Mouse (Mus musculus) neural tube, embryonic 15.5 days (tissue): ENCODE measurements around the gene Cpt1a. TPM values are rescaled to one million over a fixed set of nuclear protein-coding genes. Genes with fewer than 3 reads are reported as not detected.

Source experiments
- ATAC-seq: fragments of 200-750 bp; cut with Nextera tagmentation; 2 replicates; pipeline ENCODE4 v1.8.0; 2017; ENCODE audit warnings: mild to moderate bottlenecking, moderate TSS enrichment, moderate library complexity; ENCODE audit not compliant: low FRiP score
- H3K27ac ChIP-seq: fragments of 300-500 bp; sonication (generic); replicated peaks from 2 replicates; pipeline ENCODE4 v1.5.1; 2015; ENCODE audit warnings: mild to moderate bottlenecking, inconsistent platforms
- H3K27me3 ChIP-seq: fragments of 300-500 bp; sonication (generic); replicated peaks from 2 replicates; pipeline ENCODE4 v1.6.1; 2015; ENCODE audit warnings: inconsistent platforms
- H3K36me3 ChIP-seq: fragments of 300-500 bp; sonication (generic); 2 replicates; pipeline ENCODE4 v1.6.1; 2015; ENCODE audit warnings: inconsistent platforms
- H3K4me1 ChIP-seq: fragments of 300-500 bp; sonication (generic); 2 replicates; pipeline ENCODE4 v1.6.1; 2015; ENCODE audit warnings: inconsistent platforms
- H3K4me2 ChIP-seq: fragments of 300-500 bp; sonication (generic); 2 replicates; pipeline ENCODE4 v1.6.1; 2015; ENCODE audit warnings: inconsistent platforms, mild to moderate bottlenecking, moderate library complexity
- H3K4me3 ChIP-seq: fragments of 300-500 bp; sonication (generic); replicated peaks from 2 replicates; pipeline ENCODE4 v1.5.1; 2015; ENCODE audit warnings: mild to moderate bottlenecking, inconsistent platforms
- H3K9ac ChIP-seq: fragments of 300-500 bp; sonication (generic); replicated peaks from 2 replicates; pipeline ENCODE4 v1.6.1; 2015; ENCODE audit warnings: mild to moderate bottlenecking, inconsistent platforms
- H3K9me3 ChIP-seq: fragments of 300-500 bp; sonication (generic); replicated peaks from 2 replicates; pipeline ENCODE4 v1.6.1; 2016; ENCODE audit warnings: inconsistent platforms
- WGBS: fragments of 180-500 bp; shearing (Covaris S2); methylation state at CpG from one replicate; pipeline ENCODE4 v1.1.7; 2015; ENCODE audit warnings: mixed read lengths; 5-methylcytosine and 5-hydroxymethylcytosine counted together
- polyA plus RNA-seq: library from polyadenylated mRNA; unstranded; fragments of >200 nt; fragmentation: Nextera tagmentation; extraction: Ambion mirVana; gene quantifications from 2 replicates; pipeline ENCODE4 v1.2.1, GENCODE M21; 2015

The Cpt1a gene
- polyA plus RNA-seq, 1 experiment from 2014 or later, result 14.7 TPM

- ATAC-seq, result no peak
- Histone ChIP-seq H3K9ac (no peak overlapping the region), H3K27ac (no peak overlapping the region), H3K4me2 (no peak overlapping the region), H3K9me3 (no peaks in the 10 kb centered on the region), H3K36me3 (no peaks in the 10 kb centered on the region), H3K27me3 (no peaks in the 10 kb centered on the region), H3K4me1 (no peaks in the 10 kb centered on the region), H3K4me3 (no peak overlapping the region)
- 28% methylated on average over 4 of the region's 4 CpGs for WGBS
Measured at GRCm38 (mm10) chr19:3376966-3377715, 55.0 kb downstream of the Cpt1a start.

DNA sequence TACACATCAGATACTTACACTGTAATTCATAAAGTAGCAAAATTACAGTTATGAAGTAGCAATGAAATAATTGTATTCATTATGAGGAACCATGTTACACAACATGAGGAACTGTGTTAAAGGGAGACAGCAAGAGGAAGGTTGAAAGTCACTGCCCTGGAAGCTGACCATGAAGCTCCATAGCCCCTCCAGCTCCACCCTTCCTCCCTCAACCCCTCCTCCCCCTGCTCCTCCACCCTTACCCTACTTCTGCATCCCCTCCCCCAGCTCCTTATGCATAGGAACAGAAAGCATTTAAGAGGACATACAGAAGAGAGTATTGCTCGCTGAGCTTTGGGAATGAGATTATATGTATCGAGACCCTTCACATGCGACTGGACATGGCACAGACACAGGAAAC lies 56.5 kb downstream of the Cpt1a start:
- ATAC-seq, result no peak
- no peaks in the 10 kb centered on the region for H3K27me3 ChIP-seq
- no peak overlapping the region for H3K27ac ChIP-seq
- no peaks in the 10 kb centered on the region for H3K36me3 ChIP-seq
- no peaks in the 10 kb centered on the region for H3K9me3 ChIP-seq
- no peaks in the 10 kb centered on the region for H3K4me1 ChIP-seq
- no peak overlapping the region for H3K9ac ChIP-seq
- WGBS, result 96% methylated on average over 3 of the region's 3 CpGs
- no peak overlapping the region for H3K4me3 ChIP-seq
- no peak overlapping the region for H3K4me2 ChIP-seq

GRCm38 (mm10) chr19:3388061-3388460 lies 65.9 kb downstream of the Cpt1a start:
- Histone ChIP-seq H3K9ac (no peak overlapping the region), H3K27me3 (no peaks in the 10 kb centered on the region; the same call in 1 of the 2 replicates), H3K27ac (no peak overlapping the region), H3K4me1 (peaks cover 10% of the 10 kb centered on the region), H3K36me3 (no peaks in the 10 kb centered on the region), H3K4me2 (no peak overlapping the region), H3K4me3 (no peak overlapping the region), H3K9me3 (no peaks in the 10 kb centered on the region)
- WGBS, result 71% methylated on average over 6 of the region's 6 CpGs
- ATAC-seq, result no peak

GRCm38 (mm10) chr19:3388629-3389057 lies 66.5 kb downstream of the Cpt1a start, which contains the start of gene Tesmin:
TSS of gene Tesmin (plus strand) at chr19:3388857.
- H3K4me3 ChIP-seq, result peak within 1 kb of the TSS; percentile 56
- ATAC-seq, result peak; percentile 94
- 3% methylated on average over 33 of the region's 33 CpGs for WGBS
- peak within 1 kb of the TSS; percentile 94 for H3K4me2 ChIP-seq
- no peaks in the 10 kb centered on the region for H3K36me3 ChIP-seq
- no peaks in the 10 kb centered on the region; the same call in 1 of the 2 replicates for H3K27me3 ChIP-seq
- H3K4me1 ChIP-seq, result peaks cover 10% of the 10 kb centered on the region
- H3K9me3 ChIP-seq, result no peaks in the 10 kb centered on the region
- peak within 1 kb of the TSS; percentile 71 for H3K27ac ChIP-seq
- H3K9ac ChIP-seq, result peak within 1 kb of the TSS; percentile 55

- Histone ChIP-seq H3K27ac (peak overlapping the region; percentile 71), H3K9me3 (no peaks in the 10 kb centered on the region), H3K4me2 (peak overlapping the region; percentile 94), H3K36me3 (no peaks in the 10 kb centered on the region), H3K9ac (peak overlapping the region; percentile 55), H3K4me1 (peaks cover 10% of the 10 kb centered on the region), H3K4me3 (peak overlapping the region; percentile 56), H3K27me3 (no peaks in the 10 kb centered on the region; the same call in 1 of the 2 replicates)
- WGBS, result under 1% methylated on average over 40 of the region's 43 CpGs
- ATAC-seq, result peak; percentile 94
Measured at GRCm38 (mm10) chr19:3389089-3389488, 67.0 kb downstream of the Cpt1a start.

- no peak for ATAC-seq
- WGBS, result 85% methylated on average over 1 of the region's 1 CpGs
- no peak overlapping the region for H3K27ac ChIP-seq
Measured at GRCm38 (mm10) chr19:3392384-3392783, 70.2 kb downstream of the Cpt1a start.

DNA sequence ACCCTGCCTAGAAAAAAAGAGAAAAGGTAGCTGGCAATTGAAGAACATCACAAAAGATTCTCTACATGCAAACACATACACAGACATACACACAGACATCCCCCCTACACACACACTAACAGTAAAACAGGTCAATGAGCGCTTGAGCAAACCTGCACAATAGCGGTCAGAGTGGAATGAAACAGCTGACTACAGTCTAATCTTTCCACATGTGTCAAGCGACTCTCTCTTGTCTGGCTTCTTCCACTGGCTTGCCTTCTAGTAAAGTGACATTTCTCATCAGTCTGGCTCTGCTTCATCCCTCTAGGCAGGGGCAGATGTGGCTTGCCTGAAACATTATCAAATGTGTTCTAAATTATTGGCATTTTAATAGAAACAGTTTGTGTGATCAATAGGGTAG lies 72.1 kb downstream of the Cpt1a start:
- Histone ChIP-seq H3K27me3 (no peaks in the 10 kb centered on the region; the same call in 1 of the 2 replicates), H3K9me3 (no peaks in the 10 kb centered on the region), H3K4me3 (no peak overlapping the region), H3K4me2 (no peak overlapping the region), H3K27ac (no peak overlapping the region), H3K9ac (no peak overlapping the region), H3K36me3 (no peaks in the 10 kb centered on the region), H3K4me1 (peaks cover 2% of the 10 kb centered on the region; the same call in 1 of the 2 replicates)
- 88% methylated on average over 3 of the region's 3 CpGs for WGBS
- ATAC-seq, result no peak

More at GRCm38 (mm10) chr19:3392384-3392783, 70.2 kb downstream of the Cpt1a start:
- H3K9ac ChIP-seq, result no peak overlapping the region
- no peak overlapping the region for H3K4me3 ChIP-seq
- H3K36me3 ChIP-seq, result no peaks in the 10 kb centered on the region
- H3K9me3 ChIP-seq, result no peaks in the 10 kb centered on the region
- no peaks in the 10 kb centered on the region; the same call in 1 of the 2 replicates for H3K27me3 ChIP-seq
- H3K4me1 ChIP-seq, result peaks cover 10% of the 10 kb centered on the region
- no peak overlapping the region for H3K4me2 ChIP-seq

- Histone ChIP-seq H3K9ac (no peak overlapping the region), H3K4me2 (no peak overlapping the region), H3K36me3 (no peaks in the 10 kb centered on the region), H3K27me3 (no peaks in the 10 kb centered on the region), H3K9me3 (no peaks in the 10 kb centered on the region), H3K4me1 (peaks cover 13% of the 10 kb centered on the region), H3K4me3 (no peak overlapping the region), H3K27ac (no peak overlapping the region)
- ATAC-seq, result no peak
- 91% methylated on average over 4 of the region's 4 CpGs for WGBS
Measured at GRCm38 (mm10) chr19:3400057-3400456, 77.9 kb downstream of the Cpt1a start.

DNA sequence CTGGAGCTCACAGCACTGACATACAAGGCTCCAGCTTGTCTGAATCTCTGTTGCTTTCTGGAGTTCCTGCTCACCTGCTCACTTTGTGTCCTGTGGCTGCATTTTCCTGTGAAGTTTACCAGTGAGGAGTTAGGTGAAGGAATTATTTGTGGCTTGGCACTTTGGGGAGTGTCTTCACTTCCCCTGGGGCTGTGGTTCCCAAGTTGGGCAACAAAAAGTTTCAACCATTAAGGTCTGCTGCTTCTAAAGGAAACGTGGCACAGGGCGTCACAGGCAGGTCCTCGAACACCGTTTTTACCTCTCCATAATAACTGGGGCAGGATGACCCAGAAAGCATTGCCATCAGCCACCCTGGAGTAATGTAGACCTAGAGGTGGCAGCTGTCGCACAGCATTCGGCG lies 79.4 kb downstream of the Cpt1a start:
- H3K4me2 ChIP-seq, result no peak overlapping the region

GRCm38 (mm10) chr19:3401943-3402342 lies 79.8 kb downstream of the Cpt1a start:
- Histone ChIP-seq H3K27ac (no peak overlapping the region), H3K27me3 (no peaks in the 10 kb centered on the region), H3K4me3 (no peak overlapping the region), H3K9ac (no peak overlapping the region), H3K9me3 (no peaks in the 10 kb centered on the region), H3K4me2 (no peak overlapping the region), H3K4me1 (peaks cover 13% of the 10 kb centered on the region), H3K36me3 (no peaks in the 10 kb centered on the region)
- ATAC-seq, result peak; percentile 17; the same call in 1 of the 2 replicates
- 48% methylated on average over 7 of the region's 7 CpGs for WGBS

More for the DNA sequence above, 79.4 kb downstream of the Cpt1a start:
- WGBS, result 81% methylated on average over 7 of the region's 7 CpGs
- no peak for ATAC-seq
- Histone ChIP-seq H3K9ac (no peak overlapping the region), H3K4me3 (no peak overlapping the region), H3K4me1 (peaks cover 13% of the 10 kb centered on the region), H3K36me3 (no peaks in the 10 kb centered on the region), H3K27me3 (no peaks in the 10 kb centered on the region), H3K9me3 (no peaks in the 10 kb centered on the region), H3K27ac (no peak overlapping the region)

DNA sequence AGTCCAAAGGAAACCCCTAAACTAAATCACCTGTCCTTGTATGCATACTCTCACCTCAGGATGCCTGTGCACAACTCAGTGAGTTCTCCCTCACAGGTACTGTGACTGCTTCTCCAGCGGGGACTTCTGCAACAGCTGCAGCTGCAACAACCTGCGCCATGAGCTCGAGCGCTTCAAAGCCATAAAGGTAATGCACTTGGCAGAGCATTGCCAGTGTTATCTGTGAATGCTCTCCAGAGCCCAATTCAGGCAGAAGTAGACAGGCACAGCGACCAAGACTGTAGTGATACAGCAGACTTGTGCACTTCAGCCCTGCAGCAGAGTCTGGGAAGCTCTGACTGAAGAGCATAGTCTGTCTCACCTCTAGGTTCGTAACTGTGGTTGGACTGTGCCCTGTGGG lies 80.3 kb downstream of the Cpt1a start:
- no peaks in the 10 kb centered on the region for H3K9me3 ChIP-seq
- no peak overlapping the region for H3K4me2 ChIP-seq
- ATAC-seq, result peak; percentile 57; the same call in 1 of the 2 replicates
- H3K4me1 ChIP-seq, result peaks cover 13% of the 10 kb centered on the region
- no peaks in the 10 kb centered on the region for H3K27me3 ChIP-seq
- no peaks in the 10 kb centered on the region for H3K36me3 ChIP-seq
- H3K4me3 ChIP-seq, result no peak overlapping the region
- no peak overlapping the region for H3K27ac ChIP-seq
- 53% methylated on average over 6 of the region's 6 CpGs for WGBS
- no peak overlapping the region for H3K9ac ChIP-seq

GRCm38 (mm10) chr19:3404030-3404429 lies 81.9 kb downstream of the Cpt1a start:
- H3K27me3 ChIP-seq, result no peaks in the 10 kb centered on the region
- H3K4me1 ChIP-seq, result peaks cover 13% of the 10 kb centered on the region
- ATAC-seq, result no peak
- H3K9ac ChIP-seq, result no peak overlapping the region
- H3K4me3 ChIP-seq, result no peak overlapping the region
- no peaks in the 10 kb centered on the region for H3K9me3 ChIP-seq
- no peak overlapping the region for H3K4me2 ChIP-seq
- no peak overlapping the region for H3K27ac ChIP-seq
- WGBS, result 86% methylated on average over 7 of the region's 7 CpGs
- no peaks in the 10 kb centered on the region for H3K36me3 ChIP-seq
